Mouse (Mus musculus): ENCODE data around the gene Aicda.

GRCm38 (mm10) chr6:122596608-122597007, 43.0 kb downstream of the Aicda start:
- no peak for TF ChIP-seq POLR2A (IDR thresholded peaks at IDR 0.05; ENCODE audit: borderline replicate concordance, extremely low read depth, low read depth, low read length)
- no peak for TF ChIP-seq CTCF (IDR thresholded peaks at IDR 0.05; ENCODE audit: insufficient read depth, low read length)

All from lung, adult 2 months (tissue).